Mouse (Mus musculus) forebrain, embryonic 11.5 days (tissue): ENCODE measurements around the gene Tcaf3. TPM values are rescaled to one million over a fixed set of nuclear protein-coding genes. Genes with fewer than 3 reads are reported as not detected.

Source experiments
- polyA plus RNA-seq: library from polyadenylated mRNA; unstranded; fragments of >200 nt; fragmentation: Nextera tagmentation; extraction: Ambion mirVana; gene quantifications from 2 replicates; pipeline ENCODE4 v1.2.1, GENCODE M21; 2014

The Tcaf3 gene
- polyA plus RNA-seq, 1 experiment from 2014 or later: not detected

Other genes starting within 250 kb of the Tcaf3 start
- gene Zyx, start 248.1 kb downstream of the Tcaf3 start, polyA plus RNA-seq: 86.1 and 90.0 TPM in 2 replicates
- gene Epha1, start 224.4 kb downstream of the Tcaf3 start, polyA plus RNA-seq: 0.24 and 0.27 TPM in 2 replicates
- not detected in 2 replicates for gene Tas2r143, start 197.5 kb downstream of the Tcaf3 start, polyA plus RNA-seq
- not detected in 2 replicates for gene Tas2r135, start 192.3 kb downstream of the Tcaf3 start, polyA plus RNA-seq
- gene Tas2r126, start 163.2 kb downstream of the Tcaf3 start, polyA plus RNA-seq: not detected in 2 replicates
- not detected in 2 replicates for gene Olfr458, start 132.5 kb downstream of the Tcaf3 start, polyA plus RNA-seq
- gene Olfr457, start 121.4 kb downstream of the Tcaf3 start, polyA plus RNA-seq: not detected in 2 replicates
- not detected in 2 replicates for gene Olfr456, start 110.5 kb downstream of the Tcaf3 start, polyA plus RNA-seq
- not detected in 2 replicates for gene Olfr455, start 50.1 kb downstream of the Tcaf3 start, polyA plus RNA-seq
- 1.4 and 2.1 TPM in 2 replicates for gene Tcaf2, start 47.6 kb upstream of the Tcaf3 start, polyA plus RNA-seq
- gene Tcaf1, start 112.4 kb upstream of the Tcaf3 start, polyA plus RNA-seq: 134 and 143 TPM in 2 replicates
- not detected in 2 replicates for gene Olfr453, start 141.7 kb upstream of the Tcaf3 start, polyA plus RNA-seq
- gene Olfr38, start 158.7 kb upstream of the Tcaf3 start, polyA plus RNA-seq: not detected in 2 replicates
- gene Olfr452, start 187.4 kb upstream of the Tcaf3 start, polyA plus RNA-seq: not detected in 2 replicates
- not detected in 2 replicates for gene Olfr450, start 214.2 kb upstream of the Tcaf3 start, polyA plus RNA-seq
- gene Olfr449, start 236.7 kb upstream of the Tcaf3 start, polyA plus RNA-seq: not detected in 2 replicates